Mouse (Mus musculus) heart, embryonic 15.5 days (tissue): ENCODE results near the gene Ikzf1. TPM values are rescaled to one million over a fixed set of nuclear protein-coding genes. Genes with fewer than 3 reads are reported as not detected.
A peak's percentile ranks its signal among the peaks of the same experiment; 100 is the strongest.

Experiments
- ATAC-seq: fragments of 200-750 bp; cut with Nextera tagmentation; replicated peaks from 2 replicates; pipeline ENCODE4 v1.8.0; 2017; ENCODE audit warnings: low read depth, moderate TSS enrichment; ENCODE audit not compliant: insufficient number of reproducible peaks, insufficient read depth, low FRiP score
- H3K27ac ChIP-seq: fragments of 300-500 bp; sonication (generic); 2 replicates; pipeline ENCODE4 v1.5.1; 2015; ENCODE audit warnings: mild to moderate bottlenecking, inconsistent platforms
- H3K27me3 ChIP-seq: fragments of 300-500 bp; sonication (generic); 2 replicates; pipeline ENCODE4 v1.6.1; 2015; ENCODE audit warnings: inconsistent platforms
- H3K36me3 ChIP-seq: fragments of 300-500 bp; sonication (generic); 2 replicates; pipeline ENCODE4 v1.6.1; 2015; ENCODE audit warnings: mild to moderate bottlenecking, inconsistent platforms
- H3K4me1 ChIP-seq: fragments of 300-500 bp; sonication (generic); replicated peaks from 2 replicates; pipeline ENCODE4 v1.6.1; 2015; ENCODE audit warnings: inconsistent platforms
- H3K4me2 ChIP-seq: fragments of 300-500 bp; sonication (generic); 2 replicates; pipeline ENCODE4 v1.6.1; 2015; ENCODE audit warnings: inconsistent platforms, mild to moderate bottlenecking, moderate library complexity
- H3K4me3 ChIP-seq: fragments of 300-500 bp; sonication (generic); 2 replicates; pipeline ENCODE4 v1.5.1; 2015; ENCODE audit warnings: mild to moderate bottlenecking, inconsistent platforms
- H3K9ac ChIP-seq: fragments of 300-500 bp; sonication (generic); 2 replicates; pipeline ENCODE4 v1.6.1; 2015; ENCODE audit warnings: mild to moderate bottlenecking, inconsistent platforms
- H3K9me3 ChIP-seq: fragments of 300-500 bp; sonication (generic); replicated peaks from 2 replicates; pipeline ENCODE4 v1.6.1; 2016; ENCODE audit warnings: inconsistent platforms
- WGBS: fragments of 180-500 bp; shearing (Covaris S2); methylation state at CpG from one replicate; pipeline ENCODE4 v1.1.7; 2015; ENCODE audit warnings: mixed read lengths; 5-methylcytosine and 5-hydroxymethylcytosine counted together
- polyA plus RNA-seq: library from polyadenylated mRNA; unstranded; fragments of >200 nt; fragmentation: Nextera tagmentation; extraction: Ambion mirVana; gene quantifications from 2 replicates; pipeline ENCODE4 v1.2.1, GENCODE M21; 2015

Ikzf1 gene
- polyA plus RNA-seq, 1 experiment from 2014 or later: 1.2 TPM

DNA sequence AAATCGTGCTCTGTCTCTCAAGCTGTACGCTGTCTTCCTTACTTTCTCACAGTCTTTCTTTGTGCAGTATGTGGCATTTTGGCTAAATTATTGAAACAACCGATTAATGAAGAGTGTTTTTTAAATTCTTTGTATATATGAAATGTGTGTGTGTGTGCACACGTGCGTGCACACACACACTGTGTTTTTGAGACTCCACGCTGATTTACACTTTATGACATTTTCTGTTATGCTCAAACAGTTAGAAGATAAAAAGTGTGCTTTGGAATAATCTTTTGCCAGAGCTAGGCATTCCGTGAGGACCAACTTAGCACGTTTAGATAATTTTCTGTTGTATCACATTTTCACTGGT is 6.0 kb downstream of the Ikzf1 start:
- H3K9ac ChIP-seq: no peak overlapping the region
- no peak for ATAC-seq

DNA sequence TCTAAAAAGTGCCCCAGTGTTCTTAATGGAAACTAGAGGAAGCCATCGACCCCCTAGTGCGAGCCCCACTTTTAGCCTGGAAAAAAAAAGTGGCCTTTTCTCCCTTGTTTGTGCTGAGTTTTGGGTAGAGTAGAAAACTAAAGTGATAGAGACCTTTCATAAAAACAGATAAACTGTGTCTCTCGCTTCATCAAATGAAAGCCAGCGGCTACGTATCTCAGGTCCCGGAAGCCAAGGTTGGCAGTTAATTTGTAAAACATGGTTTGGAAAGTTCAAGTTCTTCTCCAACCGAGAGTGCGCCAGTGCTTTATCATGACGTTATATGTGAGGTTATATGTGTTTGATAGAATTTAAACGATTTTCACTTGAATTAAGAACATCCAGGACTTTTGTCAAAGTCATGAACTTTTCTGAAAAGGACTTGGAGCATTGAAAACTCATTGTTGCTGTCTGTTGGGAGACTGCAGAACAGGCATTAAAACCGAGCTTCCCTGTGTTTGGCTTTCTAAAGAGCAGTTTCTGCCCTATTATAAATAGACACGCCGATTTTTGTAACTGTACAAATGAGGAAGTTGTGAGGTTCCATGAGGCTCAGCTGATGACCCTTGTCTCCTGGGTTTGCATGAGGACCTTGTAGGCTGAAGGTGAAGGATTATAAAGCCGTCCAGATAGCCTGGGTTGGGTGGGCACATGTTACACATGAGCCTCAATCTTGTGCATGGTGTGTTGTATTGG is 6.7 kb downstream of the Ikzf1 start:
- H3K9ac ChIP-seq: no peak overlapping the region
- H3K4me2 ChIP-seq: no peak overlapping the region
- no peaks in the 10 kb centered on the region for H3K9me3 ChIP-seq
- ATAC-seq: no peak
- H3K4me3 ChIP-seq: no peak overlapping the region
- WGBS: 76% methylated on average over 14 of the region's 14 CpGs
- no peaks in the 10 kb centered on the region for H3K36me3 ChIP-seq
- H3K27me3 ChIP-seq: peaks cover 15% of the 10 kb centered on the region
- H3K4me1 ChIP-seq: peaks cover under 1% of the 10 kb centered on the region
- H3K27ac ChIP-seq: no peak overlapping the region

More for the DNA sequence above, 6.0 kb downstream of the Ikzf1 start:
- Histone ChIP-seq H3K27ac (no peak overlapping the region), H3K9me3 (no peaks in the 10 kb centered on the region), H3K4me3 (peak overlapping the region; percentile 3; the same call in 1 of the 2 replicates), H3K4me2 (no peak overlapping the region), H3K36me3 (no peaks in the 10 kb centered on the region), H3K4me1 (peaks cover 8% of the 10 kb centered on the region), H3K27me3 (peaks cover 21% of the 10 kb centered on the region)
- 82% methylated on average over 8 of the region's 8 CpGs for WGBS

DNA sequence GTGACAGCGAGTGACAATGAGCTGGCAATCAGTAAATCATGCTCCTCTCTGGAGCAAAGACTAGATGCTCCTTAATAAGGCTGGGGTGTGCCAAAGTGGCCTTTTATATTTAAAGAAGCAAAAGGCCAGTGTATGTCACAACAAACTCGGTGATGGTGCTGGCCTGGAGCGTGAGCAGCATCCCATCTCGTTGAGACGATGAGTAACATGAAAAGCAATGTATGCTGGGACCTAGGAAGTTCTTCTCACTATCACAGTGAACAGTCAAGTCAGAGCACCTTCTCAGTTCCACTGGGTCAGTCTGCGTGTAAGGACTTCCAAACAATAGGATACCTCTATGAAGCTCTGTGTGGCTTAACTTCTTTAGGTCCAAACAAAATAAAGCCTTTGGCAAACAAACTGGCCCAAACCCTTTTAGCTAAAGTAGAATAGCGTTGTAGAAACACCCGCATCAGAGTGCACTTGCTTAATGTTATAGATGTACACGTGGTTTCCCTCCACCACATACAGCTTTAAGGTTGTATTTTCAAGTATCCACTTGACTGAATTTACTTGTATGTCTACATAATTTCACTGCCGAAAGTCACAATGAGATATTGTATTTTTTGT is 7.9 kb downstream of the Ikzf1 start:
- no peak overlapping the region for H3K4me2 ChIP-seq
- no peaks in the 10 kb centered on the region for H3K36me3 ChIP-seq
- H3K27ac ChIP-seq: no peak overlapping the region
- no peak overlapping the region for H3K4me3 ChIP-seq
- no peak overlapping the region for H3K9ac ChIP-seq
- WGBS: 84% methylated on average over 10 of the region's 10 CpGs
- H3K4me1 ChIP-seq: no peaks in the 10 kb centered on the region
- no peaks in the 10 kb centered on the region for H3K9me3 ChIP-seq
- ATAC-seq: no peak
- H3K27me3 ChIP-seq: peaks cover 5% of the 10 kb centered on the region

DNA sequence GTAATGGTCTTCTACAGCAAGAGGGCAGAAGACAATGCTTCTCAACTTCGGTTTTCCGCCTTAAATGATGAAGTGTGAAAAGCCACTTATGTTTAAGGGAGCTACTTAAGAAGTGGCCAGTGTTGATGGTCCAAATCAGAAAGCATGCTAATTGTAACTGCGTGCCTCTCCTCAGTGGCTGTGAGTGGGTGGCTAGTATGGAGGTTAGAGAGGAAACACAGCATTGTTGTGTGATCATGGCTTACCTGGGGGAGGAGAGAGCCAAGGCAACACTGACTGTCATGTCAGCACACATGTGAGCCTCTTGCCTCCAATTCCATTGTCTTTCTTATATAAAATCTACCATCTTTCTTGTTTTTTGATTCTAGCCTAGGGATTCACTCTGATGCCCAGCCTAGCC is 8.6 kb downstream of the Ikzf1 start:
- Histone ChIP-seq H3K36me3 (no peaks in the 10 kb centered on the region), H3K27ac (no peak overlapping the region), H3K9ac (no peak overlapping the region), H3K4me3 (no peak overlapping the region), H3K4me2 (no peak overlapping the region), H3K4me1 (no peaks in the 10 kb centered on the region), H3K27me3 (no peaks in the 10 kb centered on the region), H3K9me3 (no peaks in the 10 kb centered on the region)
- ATAC-seq: no peak
- 71% methylated on average over 3 of the region's 3 CpGs for WGBS

DNA sequence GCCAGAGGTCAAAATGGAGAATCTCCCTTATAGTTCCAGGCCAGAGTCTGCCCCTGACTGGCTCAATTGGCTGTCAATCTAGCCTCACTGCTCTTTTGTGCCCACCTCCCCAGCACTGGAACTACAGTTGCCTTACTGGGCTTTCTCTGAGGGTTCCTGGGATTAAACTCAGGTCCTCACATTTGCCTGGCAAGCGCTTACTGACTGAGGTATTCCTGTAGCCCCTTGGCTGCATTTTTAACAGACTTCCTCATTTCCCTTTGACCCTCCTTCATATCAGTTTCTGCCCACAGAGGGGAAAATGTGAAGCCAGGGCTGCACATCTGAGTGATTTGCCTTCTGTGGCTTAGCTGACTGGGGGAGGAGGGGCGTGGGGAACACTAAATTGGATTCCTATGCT is 9.3 kb downstream of the Ikzf1 start:
- no peaks in the 10 kb centered on the region for H3K9me3 ChIP-seq
- no peak overlapping the region for H3K9ac ChIP-seq
- 47% methylated on average over 2 of the region's 2 CpGs for WGBS
- no peaks in the 10 kb centered on the region for H3K4me1 ChIP-seq
- no peaks in the 10 kb centered on the region for H3K27me3 ChIP-seq
- H3K4me2 ChIP-seq: no peak overlapping the region
- H3K36me3 ChIP-seq: no peaks in the 10 kb centered on the region
- no peak overlapping the region for H3K4me3 ChIP-seq
- H3K27ac ChIP-seq: no peak overlapping the region
- no peak for ATAC-seq

DNA sequence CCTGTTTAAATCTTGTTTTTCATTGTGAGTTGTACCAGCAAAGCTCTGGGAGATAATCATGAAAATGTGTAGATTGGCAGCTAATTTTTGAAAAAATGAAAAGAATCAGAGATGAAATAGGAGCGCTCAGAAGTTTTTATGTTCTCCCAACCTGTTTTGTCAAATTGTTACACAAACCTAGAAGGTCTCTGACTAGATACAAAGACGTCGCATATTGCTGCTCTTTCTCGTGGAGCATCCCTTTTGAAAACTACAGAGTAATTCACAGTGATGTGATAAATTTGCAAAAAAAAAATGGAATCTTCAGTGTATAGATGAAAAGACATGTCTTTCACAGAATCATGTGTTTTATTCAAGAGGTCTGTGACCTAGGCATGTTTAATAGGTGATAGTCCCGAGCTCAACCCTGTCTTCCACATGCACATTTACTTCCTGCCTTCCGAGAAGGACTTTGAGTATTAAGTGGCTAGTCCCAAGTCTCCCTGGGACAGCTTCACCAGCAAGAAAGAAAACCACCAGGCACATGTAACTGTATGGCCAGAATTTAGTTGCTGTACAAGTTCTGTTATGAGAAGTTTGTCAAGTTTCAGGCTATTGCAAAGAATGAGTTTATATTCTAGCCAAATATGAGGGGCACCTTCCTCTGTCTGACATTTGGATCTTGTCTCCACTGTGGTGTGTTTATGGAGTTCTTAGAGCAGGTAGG is 9.8 kb downstream of the Ikzf1 start:
- Histone ChIP-seq H3K27me3 (no peaks in the 10 kb centered on the region), H3K4me2 (no peak overlapping the region), H3K9me3 (no peaks in the 10 kb centered on the region), H3K36me3 (no peaks in the 10 kb centered on the region), H3K4me3 (no peak overlapping the region), H3K27ac (no peak overlapping the region), H3K4me1 (no peaks in the 10 kb centered on the region), H3K9ac (no peak overlapping the region)
- WGBS: 74% methylated on average over 6 of the region's 6 CpGs
- no peak for ATAC-seq

DNA sequence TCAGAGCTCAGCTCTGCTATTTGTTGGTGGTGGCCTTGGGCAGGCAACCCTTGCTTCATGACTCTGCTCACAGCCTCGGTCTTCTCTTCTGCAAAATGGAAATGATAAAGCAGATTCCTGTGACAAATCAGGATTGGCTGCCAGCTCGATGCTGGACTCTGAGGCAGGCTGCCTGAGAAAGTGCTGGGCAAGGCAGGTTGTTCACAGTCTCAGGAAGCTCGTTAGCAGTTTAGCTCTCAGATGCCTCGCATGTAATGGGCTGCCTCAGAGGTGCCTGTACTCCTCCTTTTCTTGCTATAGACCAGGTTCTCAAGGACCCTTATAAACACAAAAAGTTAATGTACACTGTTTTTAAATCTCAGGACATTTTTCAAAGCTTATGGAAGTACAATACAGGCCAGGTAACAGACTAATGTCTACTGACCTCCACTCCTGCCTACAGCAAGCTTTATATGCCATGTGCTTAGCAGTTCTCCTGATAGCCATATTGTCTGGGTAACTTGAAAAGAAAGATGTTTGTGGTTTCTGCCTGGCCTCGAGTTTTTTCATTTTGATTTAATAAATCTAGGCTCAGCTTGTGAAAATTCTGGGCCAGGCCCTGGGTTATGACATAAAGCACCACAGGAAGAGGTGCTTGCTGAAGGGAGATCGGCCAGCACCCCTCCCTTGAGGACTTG is 10.5 kb downstream of the Ikzf1 start:
- no peak overlapping the region for H3K27ac ChIP-seq
- no peaks in the 10 kb centered on the region for H3K27me3 ChIP-seq
- 56% methylated on average over 6 of the region's 6 CpGs for WGBS
- no peak overlapping the region for H3K4me3 ChIP-seq
- no peaks in the 10 kb centered on the region for H3K9me3 ChIP-seq
- H3K36me3 ChIP-seq: no peaks in the 10 kb centered on the region
- no peak overlapping the region for H3K9ac ChIP-seq
- ATAC-seq: no peak
- H3K4me1 ChIP-seq: no peaks in the 10 kb centered on the region
- no peak overlapping the region for H3K4me2 ChIP-seq

DNA sequence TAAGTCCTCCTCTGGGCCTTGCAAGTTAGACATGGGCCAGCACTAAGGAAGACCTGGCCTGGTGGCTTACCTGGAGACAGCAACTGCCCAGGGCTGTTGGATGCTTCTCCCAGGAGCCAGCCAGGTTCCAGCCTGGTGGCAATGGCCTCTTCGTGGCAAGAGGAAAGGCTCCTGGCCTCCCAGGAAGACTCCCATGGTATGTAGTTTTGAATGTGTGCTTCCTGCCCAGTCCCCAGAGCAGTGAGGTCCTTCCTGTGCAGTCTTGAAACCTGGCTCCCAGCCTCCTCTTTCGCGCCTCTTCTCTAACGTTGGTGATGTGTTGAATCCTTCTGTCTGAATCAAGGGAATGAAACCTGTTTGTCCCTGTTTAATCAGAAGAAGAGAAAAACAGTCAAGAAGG is 11.1 kb downstream of the Ikzf1 start:
- Histone ChIP-seq H3K9me3 (no peaks in the 10 kb centered on the region), H3K4me2 (no peak overlapping the region), H3K4me3 (no peak overlapping the region), H3K36me3 (no peaks in the 10 kb centered on the region), H3K27me3 (peaks cover 3% of the 10 kb centered on the region; the same call in 1 of the 2 replicates), H3K4me1 (no peaks in the 10 kb centered on the region), H3K27ac (no peak overlapping the region), H3K9ac (no peak overlapping the region)
- WGBS: 66% methylated on average over 4 of the region's 4 CpGs
- ATAC-seq: no peak

DNA sequence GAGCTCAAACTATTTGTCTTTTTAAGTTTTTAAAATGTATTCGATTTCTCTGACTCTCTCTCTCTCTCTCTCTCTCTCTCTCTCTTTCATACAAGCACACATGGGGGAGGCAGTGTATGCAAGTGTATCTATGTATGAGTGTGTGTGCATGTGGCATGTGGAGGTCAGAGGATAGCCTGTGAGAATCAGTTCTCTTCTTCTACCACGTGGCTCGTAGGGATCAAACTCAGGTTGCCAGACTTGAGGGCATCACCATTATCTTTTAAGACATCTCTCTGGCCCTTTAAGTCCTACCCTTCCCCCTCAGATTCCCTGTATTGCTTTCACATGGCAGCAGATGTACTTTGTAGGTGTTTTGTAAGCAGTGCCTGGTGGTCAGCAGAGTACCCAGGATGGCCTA is 12.0 kb downstream of the Ikzf1 start:
- Histone ChIP-seq H3K9me3 (no peaks in the 10 kb centered on the region), H3K4me2 (no peak overlapping the region), H3K4me1 (no peaks in the 10 kb centered on the region), H3K9ac (no peak overlapping the region), H3K27ac (no peak overlapping the region), H3K27me3 (peaks cover 3% of the 10 kb centered on the region; the same call in 1 of the 2 replicates), H3K36me3 (no peaks in the 10 kb centered on the region), H3K4me3 (no peak overlapping the region)
- no peak for ATAC-seq
- 77% methylated on average over 3 of the region's 3 CpGs for WGBS

DNA sequence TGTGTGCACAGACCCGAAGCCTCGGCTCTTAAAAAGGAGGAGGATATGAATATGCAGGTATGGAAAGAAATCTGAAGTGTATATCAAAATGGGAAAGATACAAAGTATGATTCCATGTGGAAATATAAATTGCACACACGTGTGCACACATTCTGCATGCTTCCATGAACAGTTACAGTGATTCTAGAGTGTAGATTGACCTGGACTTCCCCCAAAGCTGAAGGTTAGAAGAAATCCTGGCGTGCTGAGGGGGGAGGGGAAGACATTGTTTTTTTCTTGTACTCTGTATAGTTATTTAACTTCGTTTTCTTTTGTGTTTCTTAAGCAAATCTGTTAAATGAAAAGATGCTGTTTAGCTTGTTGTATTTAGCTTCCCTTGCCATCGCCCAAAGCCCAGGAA is 16.6 kb downstream of the Ikzf1 start:
- Histone ChIP-seq H3K9me3 (no peaks in the 10 kb centered on the region), H3K4me2 (no peak overlapping the region), H3K27me3 (peaks cover 3% of the 10 kb centered on the region; the same call in 1 of the 2 replicates), H3K4me3 (no peak overlapping the region), H3K36me3 (no peaks in the 10 kb centered on the region), H3K9ac (no peak overlapping the region), H3K4me1 (no peaks in the 10 kb centered on the region), H3K27ac (no peak overlapping the region)
- 58% methylated on average over 6 of the region's 6 CpGs for WGBS
- no peak for ATAC-seq

DNA sequence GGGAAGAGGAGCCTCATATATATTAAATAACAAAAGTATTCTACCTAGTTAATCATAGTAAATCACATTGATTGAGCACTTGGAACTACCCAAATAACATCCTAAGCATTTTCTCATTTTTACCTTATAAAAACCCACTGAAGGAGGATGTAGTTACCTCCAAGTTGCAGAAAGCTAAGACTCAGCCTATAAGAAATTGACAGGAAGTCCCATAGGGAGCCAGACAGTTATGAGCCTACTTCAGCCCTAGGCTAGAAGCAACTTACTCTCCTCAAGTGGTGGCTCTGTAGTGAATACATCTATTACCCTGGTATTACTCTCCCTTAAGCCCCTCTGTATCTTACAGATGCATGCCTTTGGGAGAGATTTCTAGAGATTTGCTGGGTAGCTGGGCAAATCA is 19.0 kb downstream of the Ikzf1 start:
- H3K4me2 ChIP-seq: no peak overlapping the region
- no peak overlapping the region for H3K9ac ChIP-seq
- H3K27ac ChIP-seq: no peak overlapping the region
- H3K9me3 ChIP-seq: no peaks in the 10 kb centered on the region
- peaks cover 3% of the 10 kb centered on the region; the same call in 1 of the 2 replicates for H3K27me3 ChIP-seq
- no peaks in the 10 kb centered on the region for H3K36me3 ChIP-seq
- no peaks in the 10 kb centered on the region for H3K4me1 ChIP-seq
- no peak for ATAC-seq
- no peak overlapping the region for H3K4me3 ChIP-seq
